Mouse (Mus musculus) 416B (cell line): ENCODE results near the gene Ccr6.
"Not testable (repeated sequence)": the region's sequence is repeated elsewhere in the genome, so short reads cannot be mapped to it uniquely, and the experiment has no call there.

Experiments
- DNase-seq: peaks from one replicate; pipeline ENCODE4 v3.0.0; 2011; ENCODE audit warnings: low read depth

Ccr6 gene

DNA sequence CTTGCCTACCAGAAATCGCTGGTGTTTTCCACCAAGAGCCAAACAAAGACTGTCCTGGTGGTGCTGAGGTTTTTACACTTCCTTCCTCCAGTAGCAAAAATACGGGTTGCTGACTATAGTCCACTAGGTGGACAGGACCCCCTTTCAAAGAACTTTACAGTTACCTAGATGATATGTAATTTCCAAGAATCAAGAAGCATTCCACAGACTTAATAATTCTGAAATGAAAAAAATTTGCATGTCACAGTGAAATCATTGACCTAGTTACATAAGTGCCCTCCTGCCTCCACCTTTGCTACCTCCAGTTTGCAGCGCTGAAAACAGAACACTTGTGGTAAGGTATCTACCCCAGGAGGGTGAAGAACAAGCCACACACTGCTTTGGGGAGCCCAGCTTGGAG, at the start of gene Ccr6:
Gene Ccr6, plus strand, starts transcription at position 301 of the 400 bp plus-strand sequence.
- no peak for DNase-seq

DNA sequence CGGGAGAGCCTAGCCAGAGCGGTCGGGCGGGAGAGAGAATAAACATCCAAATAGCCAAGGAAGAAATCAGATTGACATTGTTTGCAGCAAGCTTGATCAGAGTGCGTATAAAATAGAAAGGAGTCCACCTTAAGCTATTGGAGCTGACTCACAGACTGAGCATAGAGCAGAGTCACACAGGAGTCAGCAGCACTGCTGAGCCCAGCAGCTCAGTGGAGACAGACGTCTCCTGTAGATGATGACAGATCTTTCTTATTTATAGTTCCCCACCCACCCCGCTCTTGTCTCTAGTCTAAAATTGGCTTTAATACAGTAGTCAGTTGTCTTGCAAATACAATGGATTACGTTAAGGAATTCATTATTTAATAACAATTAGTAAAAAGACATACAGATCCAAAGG, 42.2 kb upstream of the Ccr6 start:
- DNase-seq: no peak

DNA sequence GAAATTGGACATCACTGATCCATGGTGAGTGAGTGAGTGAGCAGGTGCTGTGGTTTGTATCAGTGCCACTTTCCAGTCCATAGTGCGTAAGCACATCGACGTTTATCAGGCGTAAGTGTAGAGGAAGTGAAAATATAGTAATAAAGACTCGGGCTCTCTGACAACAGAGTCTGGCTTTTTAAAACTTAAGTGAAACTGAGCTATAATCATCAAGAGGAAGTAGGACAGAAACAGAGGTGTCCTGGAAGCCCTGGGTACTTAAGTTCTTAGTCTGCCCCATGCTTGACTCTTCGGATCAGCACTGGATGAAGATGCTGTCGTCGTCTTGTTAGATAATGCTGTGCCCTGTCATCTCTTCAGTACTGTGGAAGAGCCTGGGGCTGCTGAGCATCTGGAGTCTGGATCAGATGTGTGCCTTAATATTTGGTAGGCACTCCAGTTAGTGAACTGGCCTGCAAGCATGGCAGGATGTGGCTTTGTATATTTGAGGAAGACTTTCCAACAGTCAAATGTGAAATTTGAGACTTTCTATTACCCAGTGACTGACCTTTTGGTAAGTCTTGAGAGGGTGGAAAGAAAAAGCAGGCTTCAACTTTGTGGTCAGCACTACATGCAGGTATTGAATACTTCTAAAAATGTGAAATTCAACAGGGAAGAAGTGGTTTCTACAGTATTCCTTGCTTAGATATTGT, 40.0 kb upstream of the Ccr6 start:
- DNase-seq: peak; percentile 91

DNA sequence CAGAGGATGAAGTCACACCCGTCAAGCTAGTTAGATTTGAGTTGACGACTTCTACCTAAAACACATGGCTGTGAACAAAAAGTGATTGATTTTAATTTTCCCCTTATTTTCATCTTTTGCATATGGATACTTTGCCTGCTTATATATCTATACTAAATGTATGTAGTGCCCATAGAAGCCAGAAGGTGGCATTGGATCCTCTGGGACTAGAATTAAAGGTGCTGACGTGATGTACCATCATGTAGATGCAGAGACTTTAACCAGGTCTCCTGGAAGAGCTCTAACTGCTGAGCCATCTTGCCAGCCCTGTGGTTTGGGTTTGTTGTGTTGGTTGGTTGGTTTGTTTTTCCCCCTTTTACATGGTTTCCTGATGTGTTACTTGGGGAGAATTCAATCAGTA, 38.2 kb upstream of the Ccr6 start:
- DNase-seq: peak; percentile 54

DNA sequence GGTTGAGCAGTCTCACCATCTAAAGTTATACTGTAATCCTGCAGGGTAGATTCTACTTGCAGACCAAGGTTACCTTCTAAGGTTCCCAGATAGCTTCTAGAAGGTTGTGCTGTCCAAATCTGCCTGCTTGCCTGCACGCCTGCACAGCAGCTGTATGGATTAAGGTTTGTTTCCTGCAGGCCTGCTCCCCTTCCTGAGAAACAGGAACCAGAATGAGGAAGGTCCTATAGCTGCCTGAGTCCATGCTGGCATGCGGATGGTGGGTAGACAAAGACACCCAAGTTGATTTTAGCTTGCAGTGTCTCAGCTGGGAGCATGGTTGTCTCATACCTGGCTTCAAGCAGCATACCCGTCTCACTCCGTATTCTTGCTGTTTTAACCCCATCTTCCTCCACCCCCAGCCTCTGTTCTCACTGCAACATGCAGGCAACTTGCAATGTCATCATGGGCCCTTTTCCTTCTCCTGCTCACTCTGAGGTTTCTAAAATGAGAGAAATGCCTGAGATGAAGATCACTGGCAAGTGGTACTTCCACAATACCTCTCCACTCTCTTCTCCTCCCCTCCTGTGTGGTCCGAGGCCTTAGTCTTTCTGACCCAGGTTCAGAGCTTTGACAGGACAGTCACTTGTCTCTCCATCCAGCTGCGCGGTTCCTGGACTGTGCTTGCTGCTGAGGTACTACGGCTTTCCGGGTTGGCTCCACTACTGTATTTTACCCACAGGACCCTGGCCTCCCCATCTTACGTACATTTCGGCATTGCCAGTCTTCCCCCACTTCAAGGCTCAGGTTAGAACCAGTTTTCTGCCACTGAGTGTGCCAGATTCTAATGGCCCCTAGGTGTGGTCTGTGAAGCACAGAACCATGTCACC, 36.5 kb upstream of the Ccr6 start:
- peak; percentile 58 for DNase-seq

DNA sequence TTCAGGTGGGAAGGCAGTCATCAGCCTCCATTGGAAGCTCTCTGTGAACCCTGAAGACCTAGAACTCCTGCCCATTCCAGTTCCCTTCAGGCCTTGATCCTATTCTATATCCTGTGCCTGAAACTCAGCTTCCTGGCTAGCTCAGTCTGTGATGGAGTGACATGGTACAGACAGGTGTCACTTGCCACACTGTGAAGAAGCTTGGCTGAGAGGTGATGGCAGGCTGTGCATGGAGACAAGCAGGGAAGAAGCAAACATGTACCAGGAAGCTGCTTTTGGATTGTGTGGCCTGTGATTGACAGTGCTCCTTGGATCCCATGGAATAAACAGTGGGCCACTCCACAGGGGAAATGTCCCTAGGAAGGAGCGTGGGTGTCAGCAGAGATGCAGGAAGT, 35.9 kb upstream of the Ccr6 start:
- no peak for DNase-seq

DNA sequence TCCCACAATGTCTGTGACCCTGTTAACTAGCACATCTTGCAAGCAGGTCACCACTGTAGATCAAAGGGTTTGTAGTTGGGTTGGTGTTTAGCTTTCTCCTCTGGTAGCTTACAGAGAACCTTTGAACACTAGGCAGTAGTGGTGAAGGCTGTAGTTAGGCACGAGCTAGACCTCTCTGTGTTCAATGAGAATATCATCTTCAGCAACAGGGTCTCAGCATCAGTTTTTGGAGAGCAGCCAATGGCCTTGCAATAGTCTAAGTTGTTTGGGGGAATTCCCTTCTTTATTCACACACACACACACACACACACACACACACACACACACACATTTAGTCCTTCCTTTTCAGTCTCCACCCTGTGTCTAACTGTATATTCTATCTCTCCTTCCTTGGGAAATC, 32.4 kb upstream of the Ccr6 start:
- no peak for DNase-seq

DNA sequence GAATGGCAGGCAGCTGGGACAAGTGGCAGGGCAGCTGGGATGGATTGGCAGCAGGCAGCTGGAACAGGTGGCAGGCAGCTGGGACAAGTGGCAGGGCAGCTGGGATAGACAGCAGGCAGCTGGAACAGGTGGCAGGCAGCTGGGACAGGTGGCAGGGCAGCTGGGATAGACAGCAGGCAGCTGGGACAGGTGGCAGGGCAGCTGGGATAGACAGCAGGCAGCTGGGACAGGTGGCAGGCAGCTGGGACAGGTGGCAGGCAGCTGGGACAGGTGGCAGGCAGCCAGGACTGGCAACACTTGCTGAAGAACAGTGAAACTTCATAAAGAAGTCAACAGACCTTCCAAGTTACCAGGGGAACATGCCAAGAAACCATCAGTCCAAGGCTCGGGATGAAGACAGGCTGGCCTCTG, 30.6 kb upstream of the Ccr6 start:
- not testable (repeated sequence) for DNase-seq

DNA sequence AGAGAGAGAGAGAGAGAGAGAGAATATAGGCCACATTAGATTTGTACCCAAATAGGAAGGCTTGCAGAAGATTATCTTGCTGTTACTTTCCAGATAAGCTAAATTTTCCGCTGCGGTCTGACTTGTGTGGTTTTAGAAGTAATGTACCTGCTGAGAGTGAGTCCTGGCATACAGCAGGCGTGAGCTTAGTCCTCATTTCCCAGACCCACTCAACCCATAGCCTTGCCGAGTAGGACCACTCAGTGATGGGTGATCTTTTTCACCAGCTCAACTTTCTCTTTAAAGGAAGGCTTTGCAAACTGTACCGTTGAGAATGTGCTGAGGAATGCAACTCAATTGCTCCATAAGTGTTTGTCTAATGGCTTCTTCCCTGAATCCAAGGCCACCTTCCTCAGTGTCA, 29.2 kb upstream of the Ccr6 start:
- DNase-seq: no peak

DNA sequence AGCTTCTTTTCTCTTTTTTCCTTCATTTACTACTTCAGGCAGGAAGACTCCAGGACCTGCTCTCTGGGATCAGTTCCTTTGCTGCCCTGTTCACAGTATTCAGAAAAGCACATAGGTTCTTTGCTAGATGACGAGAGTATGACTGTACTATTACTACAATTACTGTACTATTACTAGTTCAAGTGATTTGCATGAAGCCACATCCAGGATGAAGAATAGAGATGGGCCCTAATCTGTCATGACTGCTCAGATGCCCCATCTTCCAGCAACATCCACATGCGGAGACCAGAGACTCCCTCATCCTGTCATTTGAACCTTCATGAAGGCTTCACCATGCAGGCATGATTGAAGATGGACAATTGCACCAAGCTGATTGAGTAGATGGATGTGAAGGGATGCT, 26.1 kb upstream of the Ccr6 start:
- no peak for DNase-seq

DNA sequence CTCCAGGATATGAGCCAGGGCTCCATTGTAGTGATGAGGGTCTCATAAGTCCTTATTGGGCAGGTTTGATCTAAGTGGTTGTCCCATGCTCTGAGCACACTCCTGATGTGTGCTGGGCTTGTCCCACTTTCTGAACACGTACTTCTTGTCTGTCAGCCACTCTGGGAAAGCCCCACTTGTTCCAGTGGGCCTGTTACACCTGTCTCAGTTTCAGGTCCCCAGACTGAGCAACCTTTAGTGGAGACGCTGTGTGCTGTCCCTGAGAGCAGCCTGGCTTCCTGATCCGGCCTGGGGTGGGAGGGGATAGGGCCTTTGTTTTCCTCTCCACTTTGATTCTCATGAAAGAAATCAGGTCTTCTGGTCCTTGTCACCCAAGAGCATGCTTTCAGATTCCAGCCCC, 25.7 kb upstream of the Ccr6 start:
- no peak for DNase-seq

DNA sequence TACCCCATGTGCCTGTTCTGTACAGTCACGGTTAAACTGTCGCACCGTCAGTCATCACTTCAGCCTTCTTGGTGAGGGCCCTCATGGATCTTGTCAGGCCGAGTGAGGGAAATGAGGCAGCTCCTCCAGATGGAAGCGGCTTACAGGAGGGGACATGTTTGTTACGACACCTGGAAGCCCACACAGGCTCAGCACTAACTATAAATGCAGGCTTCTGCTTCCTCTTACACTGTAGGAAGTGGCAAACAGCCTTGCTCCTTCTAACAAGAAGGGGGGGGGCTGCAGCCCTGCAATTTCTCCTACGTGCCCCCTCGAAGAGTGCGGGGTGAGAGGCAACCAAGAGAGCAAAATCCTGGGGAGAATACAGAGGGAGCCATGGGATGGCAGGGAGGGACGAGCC, 25.2 kb upstream of the Ccr6 start:
- DNase-seq: no peak

DNA sequence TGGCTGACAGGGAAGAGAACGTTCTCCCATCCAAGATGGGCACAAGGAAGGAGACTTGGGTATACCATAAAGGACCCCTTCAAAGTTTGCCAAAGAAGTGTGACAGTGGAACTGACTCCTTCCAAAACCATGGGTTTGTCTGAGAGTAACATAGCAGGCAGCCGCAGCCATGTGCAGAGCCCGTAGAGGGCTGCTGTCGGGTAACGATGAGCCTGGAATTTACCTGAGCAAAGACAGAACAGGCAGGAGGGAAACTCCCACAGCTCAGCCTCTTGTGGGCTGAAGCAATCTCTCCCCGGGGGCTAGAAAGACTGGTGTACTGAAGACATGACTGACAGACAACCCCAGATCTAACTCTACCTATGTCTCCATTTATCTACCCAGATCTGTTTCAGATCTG, 24.4 kb upstream of the Ccr6 start:
- no peak for DNase-seq

DNA sequence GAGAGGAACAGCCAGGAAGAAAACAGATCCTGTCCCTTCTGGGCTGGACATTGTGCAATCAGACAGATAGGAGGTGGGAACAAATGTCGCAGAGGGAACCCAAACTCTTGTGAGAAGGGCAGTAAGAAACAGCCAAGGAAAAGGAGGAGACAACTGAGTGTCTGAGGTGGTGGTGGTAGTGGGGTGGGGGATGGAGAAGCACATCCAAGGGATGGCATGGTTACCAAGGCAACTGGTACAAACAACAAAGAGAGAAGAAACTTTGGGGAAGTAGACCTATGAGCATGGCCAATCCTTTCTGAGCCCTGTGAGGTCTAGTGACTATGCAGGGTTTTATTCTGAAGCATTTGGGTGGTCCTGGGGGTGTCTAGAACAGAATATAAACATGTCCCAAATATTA, 21.5 kb upstream of the Ccr6 start:
- DNase-seq: peak; percentile 61

DNA sequence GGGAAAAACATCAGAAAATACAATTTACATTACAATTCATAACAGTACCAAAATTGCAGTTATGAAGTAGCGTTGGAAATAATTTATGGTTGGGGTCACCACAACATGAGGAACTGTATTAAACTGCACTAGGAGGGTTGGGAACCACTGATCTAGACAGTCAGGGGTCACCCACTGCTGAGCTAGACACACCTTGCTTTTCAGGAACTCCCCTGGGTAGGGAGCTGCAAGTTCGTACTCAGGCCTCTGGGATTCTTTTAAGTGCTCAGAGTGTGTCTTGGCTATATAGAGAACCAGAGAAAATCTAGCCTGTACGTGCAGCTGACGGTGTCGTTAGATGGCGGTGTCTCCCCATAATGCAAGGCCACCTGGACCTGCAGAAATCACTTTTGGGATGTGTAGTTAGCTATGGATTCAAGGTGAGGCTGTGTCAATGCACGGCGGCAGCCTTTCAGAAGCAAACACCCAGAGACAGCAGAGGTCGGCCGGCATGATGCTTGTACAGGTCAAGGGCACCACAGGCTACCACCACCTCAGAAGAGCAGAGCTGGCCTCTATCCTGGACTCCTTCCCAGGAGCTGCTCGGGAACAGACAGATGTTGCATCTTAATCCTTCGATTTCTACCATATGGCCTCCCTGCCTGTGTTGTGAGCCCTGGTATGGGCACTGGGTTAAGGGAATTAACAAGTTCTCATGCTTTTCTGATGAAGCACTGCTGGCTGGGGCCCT, 20.7 kb upstream of the Ccr6 start:
- DNase-seq: no peak

DNA sequence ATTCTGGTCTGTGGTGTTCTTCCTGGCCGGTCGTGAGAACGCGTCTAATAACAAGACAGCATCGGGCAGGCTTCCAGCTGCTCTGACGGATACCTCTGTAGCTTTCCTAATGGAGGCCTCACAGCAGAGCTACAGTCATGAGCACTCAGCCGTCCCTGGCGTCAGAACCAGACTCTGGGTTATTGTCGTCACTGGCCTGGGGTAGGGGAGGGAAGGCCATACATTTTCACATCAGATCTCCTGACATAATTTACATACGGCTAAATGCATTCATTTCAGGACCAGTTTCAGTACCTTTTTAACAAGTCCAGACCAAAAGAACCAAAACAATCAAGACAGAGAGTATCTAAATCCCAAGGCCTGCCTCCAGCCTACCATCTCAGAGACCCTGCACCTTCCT, 12.6 kb upstream of the Ccr6 start:
- no peak for DNase-seq

DNA sequence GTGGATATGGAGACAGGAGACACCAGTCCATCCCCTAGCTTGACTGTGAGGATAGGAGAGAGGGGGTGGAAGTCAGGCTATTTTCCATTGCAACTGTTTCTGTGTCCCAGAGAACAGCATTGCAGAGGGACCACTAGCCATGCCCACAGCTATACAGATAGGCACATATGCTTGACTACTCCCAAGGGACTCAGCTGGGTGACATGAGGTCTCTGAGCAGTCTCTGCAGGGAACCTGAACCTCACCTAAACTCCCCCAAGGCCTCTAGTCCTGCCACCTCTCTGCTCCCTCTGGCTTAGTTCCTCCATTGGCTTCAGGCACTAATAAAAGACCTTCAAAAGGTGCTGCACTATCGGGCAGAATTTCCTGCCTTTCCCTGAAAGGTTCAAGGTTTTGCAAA, 11.8 kb upstream of the Ccr6 start:
- no peak for DNase-seq

DNA sequence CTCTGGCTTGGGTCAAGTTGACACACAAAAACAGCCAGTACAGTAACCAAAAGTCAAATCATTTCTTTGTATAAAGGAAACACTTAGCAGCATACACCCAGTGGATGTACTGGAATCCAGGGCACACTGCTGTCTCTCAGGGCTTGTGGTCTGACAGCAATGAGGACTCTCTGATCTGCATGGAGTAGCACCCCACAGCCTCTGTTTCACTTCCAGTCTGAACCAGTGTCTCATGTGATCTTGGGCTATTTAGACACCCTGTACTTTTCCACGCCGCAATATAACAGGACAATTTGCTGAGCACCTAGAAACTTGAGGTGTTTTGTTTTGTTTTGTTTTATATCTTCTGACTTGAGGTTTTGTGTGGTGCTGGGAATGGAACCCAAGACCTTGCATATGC, 10.7 kb upstream of the Ccr6 start:
- DNase-seq: no peak

DNA sequence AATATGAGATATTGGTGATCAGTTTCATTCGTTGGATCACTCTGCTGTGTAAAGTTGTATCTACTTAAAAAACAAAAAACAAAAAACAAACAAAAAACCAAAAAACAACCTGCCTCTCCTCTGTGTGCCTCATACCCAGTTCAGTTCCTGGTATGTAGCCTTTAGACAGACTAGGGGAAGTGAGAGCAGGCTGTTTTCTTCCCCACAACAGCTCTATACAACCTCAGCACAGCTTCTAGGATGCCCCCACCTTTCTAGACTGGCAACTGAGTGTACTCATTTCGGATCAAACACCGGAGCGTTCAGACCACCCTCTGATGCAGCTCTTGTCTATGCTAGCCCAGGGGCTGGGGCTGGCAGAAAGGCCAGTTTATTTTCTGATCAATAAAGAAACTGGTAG, 10.1 kb upstream of the Ccr6 start:
- no peak for DNase-seq

DNA sequence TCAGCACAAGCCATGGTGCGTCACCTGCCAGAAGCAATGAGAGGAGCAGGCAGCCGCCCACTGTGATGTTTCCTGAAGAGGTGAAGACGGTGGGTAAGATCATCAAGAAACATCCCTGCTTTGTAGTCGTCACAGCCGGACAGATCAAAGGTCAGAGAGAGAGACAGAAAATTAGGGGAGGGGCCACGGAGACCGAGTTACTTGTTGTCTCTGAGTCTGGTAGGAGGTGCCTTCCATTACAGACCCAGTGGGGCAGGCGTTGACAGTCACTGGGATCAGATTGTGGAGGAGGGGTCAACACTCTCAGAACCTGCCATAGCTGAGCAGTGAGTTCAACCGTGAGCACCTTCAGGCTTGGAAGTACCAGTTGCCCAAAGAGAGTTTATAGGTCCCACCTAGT, 7.2 kb upstream of the Ccr6 start:
- no peak for DNase-seq

DNA sequence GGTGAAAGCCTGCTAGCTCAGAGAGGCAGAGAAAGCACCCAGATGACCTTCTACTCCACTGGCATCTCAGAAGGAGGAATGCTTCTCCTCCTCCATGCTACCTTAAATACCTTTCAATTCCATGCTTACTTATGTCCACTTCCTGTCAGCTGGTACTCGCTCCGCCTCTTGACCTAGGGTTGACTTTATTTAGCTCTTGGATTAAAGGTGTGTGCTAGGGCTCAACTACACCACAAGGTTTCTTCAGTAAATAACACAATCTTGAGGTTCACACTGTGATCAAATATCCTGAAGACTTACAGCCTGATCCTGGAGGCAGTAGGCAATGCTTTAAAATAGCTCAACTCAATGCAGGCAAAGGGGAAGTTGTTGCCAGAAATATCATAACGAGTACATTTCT, 6.2 kb upstream of the Ccr6 start:
- DNase-seq: no peak

DNA sequence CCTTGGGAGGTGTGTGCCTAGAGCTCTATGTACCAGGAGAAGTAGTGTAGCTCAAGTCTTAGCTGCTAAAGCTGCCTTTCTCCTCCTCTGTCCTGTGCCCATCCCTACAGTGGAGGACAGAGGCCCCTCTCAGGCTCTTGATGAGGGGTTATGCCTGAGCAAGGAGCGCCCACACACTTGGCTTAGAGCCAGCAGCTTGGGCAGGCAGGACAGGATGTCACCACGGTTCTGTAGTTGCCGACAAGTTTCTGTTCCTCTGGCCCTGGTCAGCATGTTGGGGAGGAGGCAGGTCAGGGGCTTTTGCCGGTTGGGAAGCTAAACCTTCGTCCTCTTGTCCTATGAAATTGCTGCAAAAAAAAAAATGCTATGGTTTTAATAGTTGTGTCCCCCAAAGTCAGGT, 3.8 kb upstream of the Ccr6 start:
- peak; percentile 55 for DNase-seq

DNA sequence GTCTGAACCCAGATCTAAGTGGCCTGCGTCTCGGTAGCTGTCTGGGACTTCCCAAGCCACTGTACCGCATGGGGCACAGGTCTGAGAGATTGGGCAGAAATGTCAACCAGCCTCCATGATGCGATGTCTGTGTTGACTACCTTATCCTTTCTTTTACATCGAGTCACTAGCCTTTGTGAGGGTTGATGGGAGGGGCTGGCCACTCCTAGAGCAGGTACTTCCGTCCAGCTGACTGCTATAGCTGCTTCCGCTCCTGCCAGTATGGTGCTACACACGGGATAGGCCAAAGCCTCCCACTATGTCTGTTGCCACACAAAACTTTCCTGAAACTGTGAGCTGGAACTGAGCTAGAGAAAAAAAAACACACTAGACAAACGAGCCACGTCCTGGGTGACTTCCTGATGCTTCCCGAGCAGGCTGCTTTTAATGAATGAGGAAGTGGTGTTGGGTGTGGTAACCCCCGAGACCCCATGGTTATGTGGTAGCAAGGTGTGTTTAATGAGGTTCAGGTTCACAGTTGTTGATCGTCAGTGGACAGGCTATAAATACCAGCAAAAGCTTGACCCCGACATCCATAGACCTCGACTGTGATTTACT, 2.1 kb upstream of the Ccr6 start:
- DNase-seq: no peak
